Mouse (Mus musculus) spleen, embryonic (tissue): Measurements from ENCODE around the gene Caprin1.

Experiments used
- CTCF ChIA-PET: fragments of 350-600 bp; sonication (Branson Sonifier 250); formaldehyde crosslinking; loops from one replicate; lab custom pipeline; 2022; lab: Charles Lee

The Caprin1 gene

GRCm38 (mm10) chr2:103742821-103743220 lies 54.6 kb downstream of the Caprin1 start:
- CTCF ChIA-PET: no interaction called here

GRCm38 (mm10) chr2:103731423-103731822 lies 66.0 kb downstream of the Caprin1 start:
- CTCF ChIA-PET: interaction anchor here (0.6 kb wide), 1 partner anchor 571 kb away, joined by 3 read pairs; no protein-coding TSS in a partner anchor

GRCm38 (mm10) chr2:103730999-103731398 lies 66.5 kb downstream of the Caprin1 start:
- CTCF ChIA-PET: no interaction called here

GRCm38 (mm10) chr2:103728027-103728540 lies 69.4 kb downstream of the Caprin1 start:
- CTCF ChIA-PET: no interaction called here

- CTCF ChIA-PET: no interaction called here
These were observed 72.9 kb downstream of the Caprin1 start for GRCm38 (mm10) chr2:103724521-103724920.

GRCm38 (mm10) chr2:103719292-103719646 lies 78.2 kb downstream of the Caprin1 start:
- CTCF ChIA-PET: interaction anchor here (1.0 to 1.1 kb wide), 2 partner anchors 154 to 156 kb away, joined by 3 to 6 read pairs; no protein-coding TSS in a partner anchor

- CTCF ChIA-PET: interaction anchor here (1.0 to 1.1 kb wide), 2 partner anchors 153 to 155 kb away, joined by 3 to 4 read pairs; no protein-coding TSS in a partner anchor
These were observed 78.7 kb downstream of the Caprin1 start for GRCm38 (mm10) chr2:103718594-103719291.

- CTCF ChIA-PET: no interaction called here
These were observed 83.0 kb downstream of the Caprin1 start for GRCm38 (mm10) chr2:103714412-103714811.

GRCm38 (mm10) chr2:103713831-103714230 lies 83.6 kb downstream of the Caprin1 start:
- CTCF ChIA-PET: interaction anchor here (0.5 kb wide), 1 partner anchor 96 kb away, joined by 3 read pairs; no protein-coding TSS in a partner anchor
